Mouse (Mus musculus): ENCODE measurements around the gene Krtap16-1. TPM values are rescaled to one million over a fixed set of nuclear protein-coding genes. Genes with fewer than 3 reads are reported as not detected.

Gene Krtap16-1
- polyA plus RNA-seq, 1 experiment from 2014 or later = 3.8 TPM

DNA sequence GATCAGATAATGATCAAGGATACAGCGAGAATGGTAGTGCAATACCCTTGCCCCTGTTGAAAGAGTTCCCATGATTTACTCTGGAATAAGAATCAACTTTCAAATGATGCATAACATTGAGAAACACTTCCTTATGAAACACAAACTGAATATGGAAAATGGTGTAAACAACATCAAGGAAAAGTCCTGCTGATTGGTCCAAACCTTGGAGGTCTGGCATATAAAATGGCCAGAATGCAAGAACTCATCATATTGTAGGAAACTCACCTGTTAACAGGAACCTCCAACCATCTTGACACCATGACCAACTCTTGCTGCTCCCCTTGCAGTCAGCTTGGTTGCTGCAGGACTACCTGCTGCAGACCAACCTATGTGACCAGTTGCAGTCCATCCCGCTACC, 38.2 kb downstream of the Krtap16-1 start, which contains the start of gene Krtap9-5:
Gene Krtap9-5, plus strand, starts transcription at position 301 of the 400 bp plus-strand sequence.
- Histone ChIP-seq H3K36me3 (no peaks in the 10 kb centered on the region), H3K9ac (no peak within 1 kb of the TSS), H3K27me3 (no peaks in the 10 kb centered on the region), H3K9me3 (replicated peaks) (no peaks in the 10 kb centered on the region), H3K4me1 (no peaks in the 10 kb centered on the region), H3K4me3 (replicated peaks) (no peak within 1 kb of the TSS), H3K4me2 (replicated peaks) (no peak within 1 kb of the TSS), H3K27ac (replicated peaks) (no peak within 1 kb of the TSS; the same call in 1 of the 2 replicates)
- ATAC-seq (ENCODE audit: insufficient number of reproducible peaks, low FRiP score, low TSS enrichment, low read depth) = no peak
- WGBS = 75% methylated on average over 2 of the region's 2 CpGs

DNA sequence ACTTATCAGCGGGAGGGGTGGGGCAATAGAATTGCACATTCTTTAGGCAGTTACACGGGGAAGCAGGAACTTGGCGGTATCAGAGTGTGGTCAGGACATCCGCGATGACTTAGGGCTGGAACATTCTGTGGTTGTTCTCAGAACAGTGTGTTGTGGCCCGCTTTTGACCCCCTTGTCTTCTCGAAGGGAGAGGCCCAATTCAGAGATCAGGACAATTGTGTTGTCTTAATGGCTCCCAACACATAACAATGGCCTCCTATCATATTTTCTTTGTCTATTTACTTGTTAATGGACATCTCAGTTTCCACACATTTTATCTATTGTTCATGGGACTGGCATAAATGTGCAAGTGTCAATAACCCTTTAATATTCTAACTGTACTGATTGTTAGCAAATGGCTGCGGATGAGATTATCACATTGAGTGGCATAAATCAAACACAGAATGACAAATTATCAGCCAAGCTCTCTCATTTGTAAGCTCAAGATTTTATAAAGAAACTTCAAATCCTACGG, 48.6 kb downstream of the Krtap16-1 start:
- no peak for ATAC-seq (ENCODE audit: insufficient number of reproducible peaks, low FRiP score, low TSS enrichment, low read depth)

DNA sequence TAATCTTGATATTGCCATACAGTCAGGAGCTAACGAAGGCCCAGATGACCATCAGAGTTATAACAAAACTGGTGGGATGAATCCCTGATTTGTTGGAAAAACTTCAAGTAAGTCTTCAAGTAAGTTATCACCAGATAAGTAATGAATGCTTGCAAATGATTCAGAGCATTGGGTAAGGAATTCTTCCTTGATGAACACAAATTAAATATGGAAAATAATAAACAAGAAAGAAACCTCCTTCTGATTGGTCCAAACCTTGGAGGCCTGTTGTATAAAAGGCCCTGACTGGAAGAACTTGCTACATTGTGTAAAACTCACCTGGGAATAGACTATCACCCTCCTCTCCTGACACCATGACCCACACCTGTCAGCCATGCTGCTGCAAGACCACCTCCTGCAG, 50.4 kb downstream of the Krtap16-1 start, which contains the start of gene Krtap31-2:
Gene Krtap31-2, plus strand, starts transcription at position 301 of the 400 bp plus-strand sequence.
- Histone ChIP-seq H3K27me3 (no peaks in the 10 kb centered on the region), H3K36me3 (no peaks in the 10 kb centered on the region), H3K9me3 (replicated peaks) (no peaks in the 10 kb centered on the region), H3K9ac (no peak within 1 kb of the TSS), H3K4me1 (no peaks in the 10 kb centered on the region), H3K27ac (replicated peaks) (no peak within 1 kb of the TSS), H3K4me3 (replicated peaks) (no peak within 1 kb of the TSS), H3K4me2 (replicated peaks) (no peak within 1 kb of the TSS)
- 88% methylated on average over 1 of the region's 1 CpGs for WGBS
- no peak for ATAC-seq (ENCODE audit: insufficient number of reproducible peaks, low FRiP score, low TSS enrichment, low read depth)

More for the DNA sequence above, 48.6 kb downstream of the Krtap16-1 start:
- Histone ChIP-seq H3K9ac (no peak overlapping the region), H3K4me2 (replicated peaks) (no peak overlapping the region), H3K4me1 (no peaks in the 10 kb centered on the region), H3K4me3 (replicated peaks) (no peak overlapping the region), H3K27ac (replicated peaks) (no peak overlapping the region), H3K27me3 (no peaks in the 10 kb centered on the region), H3K36me3 (no peaks in the 10 kb centered on the region), H3K9me3 (replicated peaks) (no peaks in the 10 kb centered on the region)
- 84% methylated on average over 9 of the region's 9 CpGs for WGBS

Other genes with a start within 250 kb of the Krtap16-1 start
- 1.0 and 1.9 TPM in 2 replicates for gene Gm11595, start 213.7 kb downstream of the Krtap16-1 start, polyA plus RNA-seq (2015; fragmentation: Nextera tagmentation; extraction: Ambion mirVana)
- 0.98 and 0.99 TPM in 2 replicates for gene Krtap4-8, start 205.9 kb downstream of the Krtap16-1 start, polyA plus RNA-seq (2015; fragmentation: Nextera tagmentation; extraction: Ambion mirVana)
- gene Krtap4-9, start 201.4 kb downstream of the Krtap16-1 start, polyA plus RNA-seq (2015; fragmentation: Nextera tagmentation; extraction: Ambion mirVana) = 1.00 and 1.1 TPM in 2 replicates
- gene Gm11596, start 193.1 kb downstream of the Krtap16-1 start, polyA plus RNA-seq (2015; fragmentation: Nextera tagmentation; extraction: Ambion mirVana) = 0.15 and 0.51 TPM in 2 replicates
- not detected in 2 replicates for gene Gm11569, start 187.7 kb downstream of the Krtap16-1 start, polyA plus RNA-seq (2015; fragmentation: Nextera tagmentation; extraction: Ambion mirVana)
- gene Gm11554, start 182.2 kb downstream of the Krtap16-1 start, polyA plus RNA-seq (2015; fragmentation: Nextera tagmentation; extraction: Ambion mirVana) = 0.33 TPM in 1 of 2 replicates, not detected in the other
- gene Krtap4-13, start 176.7 kb downstream of the Krtap16-1 start, polyA plus RNA-seq (2015; fragmentation: Nextera tagmentation; extraction: Ambion mirVana) = 0.45 and 0.50 TPM in 2 replicates
- 0.53 and 0.61 TPM in 2 replicates for gene Gm11564, start 170.9 kb downstream of the Krtap16-1 start, polyA plus RNA-seq (2015; fragmentation: Nextera tagmentation; extraction: Ambion mirVana)
- gene 2300003K06Rik, start 148.5 kb downstream of the Krtap16-1 start, polyA plus RNA-seq (2015; fragmentation: Nextera tagmentation; extraction: Ambion mirVana) = not detected in 2 replicates
- 2.0 and 3.9 TPM in 2 replicates for gene Krtap4-16, start 135.0 kb downstream of the Krtap16-1 start, polyA plus RNA-seq (2015; fragmentation: Nextera tagmentation; extraction: Ambion mirVana)
- gene Gm11568, start 128.7 kb downstream of the Krtap16-1 start, polyA plus RNA-seq (2015; fragmentation: Nextera tagmentation; extraction: Ambion mirVana) = 1.4 TPM in 2 replicates
- gene Gm11559, start 122.1 kb downstream of the Krtap16-1 start, polyA plus RNA-seq (2015; fragmentation: Nextera tagmentation; extraction: Ambion mirVana) = 2.4 and 2.5 TPM in 2 replicates
- gene Krtap9-1, start 113.2 kb downstream of the Krtap16-1 start, polyA plus RNA-seq (2015; fragmentation: Nextera tagmentation; extraction: Ambion mirVana) = 1.7 and 2.2 TPM in 2 replicates
- 1.5 and 1.7 TPM in 2 replicates for gene Gm11567, start 107.4 kb downstream of the Krtap16-1 start, polyA plus RNA-seq (2015; fragmentation: Nextera tagmentation; extraction: Ambion mirVana)
- not detected in 2 replicates for gene Krtap31-1, start 78.7 kb downstream of the Krtap16-1 start, polyA plus RNA-seq (2015; fragmentation: Nextera tagmentation; extraction: Ambion mirVana)
- not detected in 2 replicates for gene Gm11565, start 71.8 kb downstream of the Krtap16-1 start, polyA plus RNA-seq (2015; fragmentation: Nextera tagmentation; extraction: Ambion mirVana)
- not detected in 2 replicates for gene Krtap31-2, start 50.3 kb downstream of the Krtap16-1 start, polyA plus RNA-seq (2015; fragmentation: Nextera tagmentation; extraction: Ambion mirVana)
- gene Krtap9-5, start 38.1 kb downstream of the Krtap16-1 start, polyA plus RNA-seq (2015; fragmentation: Nextera tagmentation; extraction: Ambion mirVana) = not detected in 2 replicates
- gene Krtap29-1, start 7.5 kb downstream of the Krtap16-1 start, polyA plus RNA-seq (2015; fragmentation: Nextera tagmentation; extraction: Ambion mirVana) = 0.38 TPM in 1 of 2 replicates, not detected in the other
- gene Krtap17-1, start 7.4 kb upstream of the Krtap16-1 start, polyA plus RNA-seq (2015; fragmentation: Nextera tagmentation; extraction: Ambion mirVana) = 4.9 and 9.8 TPM in 2 replicates
- 6.0 and 11.3 TPM in 2 replicates for gene Krt33a, start 29.6 kb upstream of the Krtap16-1 start, polyA plus RNA-seq (2015; fragmentation: Nextera tagmentation; extraction: Ambion mirVana)
- gene Krt33b, start 43.3 kb upstream of the Krtap16-1 start, polyA plus RNA-seq (2015; fragmentation: Nextera tagmentation; extraction: Ambion mirVana) = 7.3 and 17.9 TPM in 2 replicates
- 3.6 and 7.8 TPM in 2 replicates for gene Krt34, start 55.0 kb upstream of the Krtap16-1 start, polyA plus RNA-seq (2015; fragmentation: Nextera tagmentation; extraction: Ambion mirVana)
- gene Krt31, start 64.0 kb upstream of the Krtap16-1 start, polyA plus RNA-seq (2015; fragmentation: Nextera tagmentation; extraction: Ambion mirVana) = 5.9 and 13.8 TPM in 2 replicates
- 6.4 and 7.2 TPM in 2 replicates for gene Krt32, start 101.6 kb upstream of the Krtap16-1 start, polyA plus RNA-seq (2015; fragmentation: Nextera tagmentation; extraction: Ambion mirVana)
- gene Krt35, start 109.6 kb upstream of the Krtap16-1 start, polyA plus RNA-seq (2015; fragmentation: Nextera tagmentation; extraction: Ambion mirVana) = 23.0 and 37.6 TPM in 2 replicates
- 0.76 and 1.9 TPM in 2 replicates for gene Krt36, start 119.0 kb upstream of the Krtap16-1 start, polyA plus RNA-seq (2015; fragmentation: Nextera tagmentation; extraction: Ambion mirVana)
- 155 and 225 TPM in 2 replicates for gene Krt13, start 135.0 kb upstream of the Krtap16-1 start, polyA plus RNA-seq (2015; fragmentation: Nextera tagmentation; extraction: Ambion mirVana)
- 1,131 and 1,207 TPM in 2 replicates for gene Krt15, start 149.3 kb upstream of the Krtap16-1 start, polyA plus RNA-seq (2015; fragmentation: Nextera tagmentation; extraction: Ambion mirVana)
- 227 and 305 TPM in 2 replicates for gene Krt19, start 162.1 kb upstream of the Krtap16-1 start, polyA plus RNA-seq (2015; fragmentation: Nextera tagmentation; extraction: Ambion mirVana)
- gene Krt9, start 206.6 kb upstream of the Krtap16-1 start, polyA plus RNA-seq (2015; fragmentation: Nextera tagmentation; extraction: Ambion mirVana) = not detected in 2 replicates
- 1,122 and 1,244 TPM in 2 replicates for gene Krt14, start 221.0 kb upstream of the Krtap16-1 start, polyA plus RNA-seq (2015; fragmentation: Nextera tagmentation; extraction: Ambion mirVana)

All from embryonic facial prominence, embryonic 15.5 days (tissue).